Mouse (Mus musculus): Measurements from ENCODE around the gene 2310057N15Rik. TPM values are rescaled to one million over a fixed set of nuclear protein-coding genes. Genes with fewer than 3 reads are reported as not detected.

The 2310057N15Rik gene
- polyA plus RNA-seq, 1 experiment: not detected

DNA sequence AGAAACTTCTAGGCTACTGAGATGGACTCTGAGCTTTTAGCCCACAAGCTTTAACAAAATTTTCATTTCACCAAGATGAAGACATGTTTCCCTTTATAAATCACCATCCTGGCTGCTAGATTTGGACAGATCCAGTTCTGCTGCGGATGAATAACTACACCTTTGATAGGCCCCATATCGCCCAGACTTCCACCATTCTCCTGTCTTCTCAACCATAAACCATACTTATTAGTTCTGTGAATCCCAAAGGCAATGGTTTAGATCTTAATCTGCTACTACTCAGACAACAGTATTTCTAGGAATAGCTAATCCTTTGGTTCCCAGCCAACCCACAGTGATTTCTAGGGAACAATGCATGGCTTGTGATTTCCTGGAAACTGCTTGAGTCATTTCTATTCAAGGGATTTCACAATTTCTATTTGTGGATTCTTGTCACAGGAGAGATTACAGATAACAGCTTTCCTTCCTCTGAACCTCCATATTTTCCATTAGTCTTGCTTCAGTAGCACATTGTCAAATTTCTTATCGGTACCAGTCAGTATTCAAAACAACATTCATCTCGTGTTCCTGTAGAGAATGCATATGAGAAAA lies 29.2 kb downstream of the 2310057N15Rik start:
- TF ChIP-seq TAL1 (IDR thresholded peaks at IDR 0.05; ENCODE audit: low read length) (no peak), GATA1 (IDR thresholded peaks at IDR 0.05; ENCODE audit: low read length) (no peak)
- H3K4me3 ChIP-seq (replicated peaks): no peak overlapping the region
- no peaks in the 10 kb centered on the region; the same call in 1 of the 2 replicates for H3K9me3 ChIP-seq (ENCODE audit: control insufficient read depth, low read length)
- H3K4me1 ChIP-seq (ENCODE audit: control insufficient read depth): no peaks in the 10 kb centered on the region
- no peaks in the 10 kb centered on the region for H3K36me3 ChIP-seq (ENCODE audit: control insufficient read depth)
- no peaks in the 10 kb centered on the region for H3K27me3 ChIP-seq (ENCODE audit: control insufficient read depth)

DNA sequence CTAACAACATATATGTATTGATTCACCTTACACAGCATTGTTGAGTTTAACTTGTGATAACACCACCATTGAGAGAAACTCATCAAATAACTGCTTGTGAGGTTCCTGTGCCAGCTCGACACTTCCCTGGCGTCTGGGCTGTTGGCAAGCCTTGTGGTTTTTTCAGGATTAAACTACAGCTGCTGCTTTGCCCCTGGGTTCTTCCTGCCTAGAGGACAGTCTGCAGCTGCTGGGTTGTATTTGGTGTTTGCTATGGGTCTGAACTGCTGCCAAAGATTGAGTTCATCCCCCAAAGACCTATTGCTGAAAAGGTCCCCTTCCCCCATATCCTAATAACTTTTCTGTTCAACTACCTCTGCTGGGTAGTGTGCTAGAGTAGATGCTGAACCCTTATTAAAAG lies 38.6 kb downstream of the 2310057N15Rik start:
- H3K4me1 ChIP-seq (ENCODE audit: control insufficient read depth): no peaks in the 10 kb centered on the region
- no peaks in the 10 kb centered on the region for H3K9me3 ChIP-seq (ENCODE audit: control insufficient read depth, low read length)
- H3K4me3 ChIP-seq (replicated peaks): no peak overlapping the region
- no peaks in the 10 kb centered on the region for H3K27me3 ChIP-seq (ENCODE audit: control insufficient read depth)
- TF ChIP-seq GATA1 (IDR thresholded peaks at IDR 0.05; ENCODE audit: low read length) (no peak), TAL1 (IDR thresholded peaks at IDR 0.05; ENCODE audit: low read length) (no peak)
- H3K36me3 ChIP-seq (ENCODE audit: control insufficient read depth): no peaks in the 10 kb centered on the region

DNA sequence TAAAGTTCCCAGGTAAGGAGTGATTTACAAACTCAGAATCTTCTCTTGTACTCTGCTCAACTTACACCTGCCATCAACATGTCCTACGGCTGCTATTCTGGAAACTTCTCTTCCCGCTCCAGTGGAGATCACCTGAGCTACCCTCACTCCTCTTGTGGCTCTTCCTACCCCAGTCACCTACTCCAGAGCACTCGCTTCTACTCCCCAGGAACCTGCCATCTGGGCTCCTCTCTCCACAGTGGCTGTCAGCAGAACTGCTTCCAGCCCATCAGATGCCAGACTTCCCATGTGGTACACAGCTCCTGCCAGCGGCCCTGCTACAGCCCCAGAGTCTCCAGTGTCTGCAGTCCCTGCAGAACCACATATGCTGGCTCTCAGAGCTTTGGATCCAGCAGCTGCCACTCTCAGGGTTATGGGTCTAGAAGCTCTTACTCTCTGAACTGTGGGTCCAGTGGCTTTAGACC lies 45.2 kb downstream of the 2310057N15Rik start, which contains the start of gene Krtap13-1:
Gene Krtap13-1, plus strand, starts transcription at position 51 of the 464 bp plus-strand sequence.
- H3K27me3 ChIP-seq (ENCODE audit: control insufficient read depth): no peaks in the 10 kb centered on the region
- no peak for TF ChIP-seq GATA1 (IDR thresholded peaks at IDR 0.05; ENCODE audit: low read length)
- no peak for TF ChIP-seq TAL1 (IDR thresholded peaks at IDR 0.05; ENCODE audit: low read length)
- H3K36me3 ChIP-seq (ENCODE audit: control insufficient read depth): no peaks in the 10 kb centered on the region
- H3K4me1 ChIP-seq (ENCODE audit: control insufficient read depth): no peaks in the 10 kb centered on the region
- H3K9me3 ChIP-seq (ENCODE audit: control insufficient read depth, low read length): no peaks in the 10 kb centered on the region; the same call in 1 of the 2 replicates
- no peak within 1 kb of the TSS for H3K4me3 ChIP-seq (replicated peaks)

Other genes with a start within 250 kb of the 2310057N15Rik start
- gene Cldn8, start 211.0 kb downstream of the 2310057N15Rik start, polyA plus RNA-seq (2012): not detected in 2 replicates
- not detected in 2 replicates for gene Krtap24-1, start 161.9 kb downstream of the 2310057N15Rik start, polyA plus RNA-seq (2012)
- not detected in 2 replicates for gene 2310079G19Rik, start 146.5 kb downstream of the 2310057N15Rik start, polyA plus RNA-seq (2012)
- not detected in 2 replicates for gene Krtap26-1, start 126.4 kb downstream of the 2310057N15Rik start, polyA plus RNA-seq (2012)
- gene Krtap27-1, start 102.5 kb downstream of the 2310057N15Rik start, polyA plus RNA-seq (2012): not detected in 2 replicates
- not detected in 2 replicates for gene 2310061N02Rik, start 66.2 kb downstream of the 2310057N15Rik start, polyA plus RNA-seq (2012)
- not detected in 2 replicates for gene Krtap13-1, start 45.3 kb downstream of the 2310057N15Rik start, polyA plus RNA-seq (2012)
- gene Krtap13, start 22.6 kb downstream of the 2310057N15Rik start, polyA plus RNA-seq (2012): not detected in 2 replicates
- gene 2310034C09Rik, start 15.4 kb downstream of the 2310057N15Rik start, polyA plus RNA-seq (2012): not detected in 2 replicates
- gene Gm5965, start 3.7 kb upstream of the 2310057N15Rik start, polyA plus RNA-seq (2012): not detected in 2 replicates
- 0.07 TPM in 1 of 2 replicates, not detected in the other for gene Gm20741, start 38.0 kb upstream of the 2310057N15Rik start, polyA plus RNA-seq (2012)
- not detected in 2 replicates for gene Krtap15, start 46.0 kb upstream of the 2310057N15Rik start, polyA plus RNA-seq (2012)
- not detected in 2 replicates for gene Krtap14, start 51.9 kb upstream of the 2310057N15Rik start, polyA plus RNA-seq (2012)
- not detected in 2 replicates for gene Krtap19-1, start 95.2 kb upstream of the 2310057N15Rik start, polyA plus RNA-seq (2012)
- gene Krtap19-2, start 100.1 kb upstream of the 2310057N15Rik start, polyA plus RNA-seq (2012): not detected in 2 replicates
- not detected in 2 replicates for gene Krtap19-3, start 103.8 kb upstream of the 2310057N15Rik start, polyA plus RNA-seq (2012)
- gene Krtap19-4, start 110.9 kb upstream of the 2310057N15Rik start, polyA plus RNA-seq (2012): not detected in 2 replicates
- not detected in 2 replicates for gene Krtap19-5, start 122.3 kb upstream of the 2310057N15Rik start, polyA plus RNA-seq (2012)
- gene Krtap19-9b, start 158.1 kb upstream of the 2310057N15Rik start, polyA plus RNA-seq (2012): not detected in 2 replicates
- gene Krtap16-3, start 188.7 kb upstream of the 2310057N15Rik start, polyA plus RNA-seq (2012): not detected in 2 replicates
- gene Krtap22-2, start 236.6 kb upstream of the 2310057N15Rik start, polyA plus RNA-seq (2012): not detected in 2 replicates
- not detected in 2 replicates for gene Gm10229, start 241.1 kb upstream of the 2310057N15Rik start, polyA plus RNA-seq (2012)